ENCODE assay signal across 18 mouse cellular contexts in genomic region chr4:53849804-53850203, GRCm38 (mm10).
"Had no signal": no experiment of that assay in that cellular context is flagged by ENCODE, and none has a peak within 500 bp of the region (broad histone marks: within the 10 kb centered on the region; RNA-seq: fewer than 3 reads in every experiment).

No protein-coding gene starts in this region.

- H3K27ac ChIP-seq: lung, embryonic 15.5 days; macrophage; midbrain, embryonic 12.5 days; midbrain, embryonic 15.5 days; neural tube, embryonic 12.5 days had no signal

- H3K4me3 ChIP-seq: lung, embryonic 15.5 days; megakaryocyte, embryonic 14.5 days; midbrain, embryonic 12.5 days; midbrain, embryonic 15.5 days; neural tube, embryonic 12.5 days had no signal

- DNase-seq: liver, postnatal 0 days; lung, adult 2 months; lung, postnatal 14 days; lung, postnatal 36 days; retina, postnatal 1 day; right cerebral cortex, adult 18-20 months; right cerebral cortex, postnatal 25 days; right cerebral cortex, postnatal 4 days; spleen, adult 18-20 months; thymus, adult 18-20 months; thymus, postnatal 14 days; thymus, postnatal 36 days had no signal

- H3K27me3 ChIP-seq: lung, embryonic 15.5 days; megakaryocyte, embryonic 14.5 days; midbrain, embryonic 12.5 days; midbrain, embryonic 15.5 days; neural tube, embryonic 12.5 days had no signal

- H3K4me1 ChIP-seq: lung, embryonic 15.5 days; neural tube, embryonic 12.5 days had no signal

- H3K36me3 ChIP-seq: midbrain, embryonic 15.5 days had no signal

- H3K9me3 ChIP-seq: lung, embryonic 15.5 days; megakaryocyte, embryonic 14.5 days; midbrain, embryonic 12.5 days; midbrain, embryonic 15.5 days; neural tube, embryonic 12.5 days had no signal
